Mouse (Mus musculus) adrenal gland, adult (tissue): Measurements from ENCODE around the gene 1500011B03Rik.
A peak's percentile ranks its signal among the peaks of the same experiment; 100 is the strongest.

Source experiments
- DNase-seq, 2 experiments: peaks; one replicate each; pipeline ENCODE4 v3.0.0; 2022 to 2023; ENCODE audit warnings: low spot score in 1 of 2; ENCODE audit not compliant: inconsistent age in 2 of 2

1500011B03Rik gene

DNA sequence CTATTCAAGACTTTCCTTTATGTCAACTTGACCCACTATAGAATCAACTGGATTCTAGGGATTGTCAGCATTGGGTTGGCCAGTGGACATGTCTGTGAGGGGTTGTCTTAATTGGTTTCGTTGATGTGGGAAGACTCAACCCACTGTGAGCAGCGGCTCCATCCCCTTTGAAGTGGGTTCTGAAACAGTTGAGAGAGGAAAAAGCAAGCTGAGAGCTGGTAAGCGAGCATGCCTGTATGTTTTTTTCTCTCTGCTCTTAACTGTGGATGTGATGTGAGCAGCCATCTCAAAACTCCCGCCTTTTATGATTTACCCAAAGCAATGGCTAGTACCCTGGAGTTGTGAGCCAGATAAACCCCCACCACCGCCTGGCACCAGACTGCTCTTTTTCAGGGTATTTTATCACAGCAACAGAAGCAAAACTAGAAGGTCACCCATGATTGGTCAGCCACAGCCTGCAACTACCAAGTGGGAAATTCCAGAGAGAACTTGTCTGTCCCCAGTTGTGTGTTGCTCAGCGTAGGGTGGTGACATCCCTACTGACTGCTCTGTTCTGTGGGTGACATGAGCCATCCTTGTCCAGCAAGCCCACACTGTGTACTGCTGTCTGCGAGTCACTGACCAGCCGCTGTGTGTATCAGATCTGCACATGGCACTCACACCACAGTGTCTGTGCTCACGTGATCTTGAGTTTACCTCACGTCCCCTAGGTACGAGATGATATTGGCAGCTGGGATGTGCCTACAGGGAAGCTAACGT lies 39.7 kb downstream of the 1500011B03Rik start:
- peak; percentile 42 to 72 for DNase-seq

GRCm38 (mm10) chr5:114782991-114783390 lies 40.3 kb downstream of the 1500011B03Rik start:
- no peak for DNase-seq

DNA sequence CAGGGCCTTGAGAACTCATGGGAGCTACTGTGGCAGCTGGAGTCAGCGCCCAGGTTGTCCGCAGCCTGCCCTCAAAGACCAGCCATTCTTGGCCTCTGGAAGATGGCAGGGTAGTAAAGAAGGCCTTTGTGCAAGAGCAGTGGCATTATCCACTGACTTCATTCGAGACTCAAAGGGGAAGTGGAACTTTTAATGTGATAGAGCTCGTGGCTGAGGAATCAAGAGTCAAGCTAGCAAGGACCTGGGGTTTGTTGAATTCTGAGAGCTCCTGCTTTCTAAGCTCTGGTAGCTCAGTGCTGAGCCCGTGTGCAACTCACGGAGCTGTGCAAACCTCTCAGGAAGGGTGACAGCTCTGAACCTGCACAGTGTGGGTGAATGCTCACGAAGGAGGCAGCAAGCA lies 42.4 kb downstream of the 1500011B03Rik start:
- no peak for DNase-seq

GRCm38 (mm10) chr5:114779956-114780489 lies 43.2 kb downstream of the 1500011B03Rik start:
- no peak for DNase-seq

- DNase-seq: no peak
These were observed 47.1 kb downstream of the 1500011B03Rik start for GRCm38 (mm10) chr5:114776174-114776573.

DNA sequence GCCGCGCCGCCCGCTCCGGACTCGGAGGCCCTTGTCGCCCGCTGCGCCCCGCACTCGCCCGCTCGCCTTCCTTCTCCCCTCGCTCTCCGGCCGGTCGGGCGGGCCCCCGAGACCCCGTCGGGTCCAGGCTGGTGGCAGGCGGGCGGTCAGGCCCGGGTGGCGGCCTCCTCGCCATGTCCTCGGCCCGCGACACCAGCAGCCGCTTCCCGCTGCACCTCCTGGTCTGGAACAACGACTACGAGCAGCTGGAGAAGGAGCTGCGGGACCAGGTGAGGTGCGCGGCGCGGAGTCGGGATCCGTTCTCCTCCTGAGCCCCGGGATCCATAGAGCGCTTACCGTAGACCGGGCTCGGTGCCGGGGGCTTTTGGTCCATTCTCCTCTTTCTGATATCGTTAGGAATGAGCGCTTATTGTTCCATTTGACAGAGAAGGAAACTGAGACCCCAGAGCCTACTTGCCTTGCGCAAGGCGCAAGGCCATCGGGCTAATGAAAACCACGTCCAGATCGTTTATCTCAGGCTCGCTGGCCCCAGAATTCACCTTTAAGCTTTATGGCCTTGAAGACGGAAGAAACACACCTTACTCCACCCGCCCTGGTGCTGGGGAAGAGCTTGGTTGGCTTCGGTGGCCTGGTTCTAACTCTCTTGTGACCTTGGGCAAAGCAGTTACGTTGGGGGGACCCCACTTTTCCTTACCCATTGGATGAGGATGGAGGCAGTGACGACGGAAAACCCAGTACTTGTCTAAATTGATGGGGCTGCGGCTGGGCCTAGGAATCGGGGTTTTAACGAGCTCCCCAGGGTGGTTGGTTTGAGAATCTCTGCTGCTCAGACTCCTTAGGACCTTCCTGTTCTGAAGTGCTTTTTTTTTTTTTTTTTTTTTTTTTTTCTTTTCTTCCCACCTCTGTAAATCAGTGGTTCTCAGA lies 48.0 kb downstream of the 1500011B03Rik start, which contains the start of gene Git2:
TSS of gene Git2 (minus strand) at position 462 of the 924 bp plus-strand sequence.
- peak in 1 of 2 experiments; percentile 81 for DNase-seq

DNA sequence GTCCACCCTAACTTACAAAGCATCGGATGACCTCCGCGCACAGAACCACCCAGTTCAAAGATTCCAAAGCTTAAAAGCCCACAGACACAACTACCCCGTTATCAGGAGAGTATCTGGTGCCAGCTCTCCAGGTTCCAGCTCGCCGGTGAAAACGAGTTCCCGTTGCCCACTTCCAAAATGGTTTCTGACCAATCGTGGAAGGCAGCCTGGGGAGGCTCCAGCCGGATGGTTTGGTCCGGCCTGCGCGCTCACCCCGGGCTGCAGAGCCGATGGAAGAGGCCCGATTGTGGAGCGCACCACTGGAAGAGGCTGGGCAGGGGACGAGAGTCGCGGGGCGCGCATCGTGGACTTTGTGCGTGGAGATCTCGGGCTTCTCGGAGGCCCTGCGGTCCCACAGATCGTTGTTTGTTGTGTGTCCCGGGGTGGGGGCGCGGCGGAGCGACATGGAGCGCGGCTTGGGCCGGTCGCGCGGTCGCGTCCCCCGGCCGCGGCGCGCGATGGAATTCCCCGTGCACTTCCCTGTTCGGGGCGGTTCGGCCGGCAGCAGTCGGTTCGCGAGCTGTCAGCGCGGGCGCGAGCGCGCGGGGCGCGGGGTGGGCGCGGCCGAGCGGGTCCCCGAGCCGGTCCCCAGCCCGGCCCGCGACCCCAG lies 48.7 kb downstream of the 1500011B03Rik start, which contains the start of gene Ankrd13a:
TSS of gene Ankrd13a (plus strand) at position 275 of the 649 bp plus-strand sequence.
- DNase-seq: peak; percentile 93 to 98

DNA sequence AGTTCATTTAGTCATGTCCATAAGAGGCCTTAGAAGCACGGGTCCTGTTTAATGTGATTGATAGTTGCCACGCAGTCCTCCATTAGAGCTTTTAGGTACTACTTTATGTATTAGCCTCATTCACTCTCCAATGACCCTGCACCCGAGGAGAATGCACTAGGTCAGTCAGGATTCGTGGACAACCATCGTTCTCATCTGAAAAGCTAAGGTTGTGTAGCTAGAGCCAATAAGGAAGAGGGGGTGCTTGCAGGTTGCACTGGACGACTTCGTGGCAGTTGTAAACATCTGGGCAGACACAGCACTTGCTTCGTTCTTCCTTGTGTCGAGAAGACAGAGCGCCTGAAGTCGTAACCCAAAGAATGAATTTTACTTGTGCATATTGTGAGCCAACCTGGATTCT lies 49.5 kb downstream of the 1500011B03Rik start:
- no peak for DNase-seq

DNA sequence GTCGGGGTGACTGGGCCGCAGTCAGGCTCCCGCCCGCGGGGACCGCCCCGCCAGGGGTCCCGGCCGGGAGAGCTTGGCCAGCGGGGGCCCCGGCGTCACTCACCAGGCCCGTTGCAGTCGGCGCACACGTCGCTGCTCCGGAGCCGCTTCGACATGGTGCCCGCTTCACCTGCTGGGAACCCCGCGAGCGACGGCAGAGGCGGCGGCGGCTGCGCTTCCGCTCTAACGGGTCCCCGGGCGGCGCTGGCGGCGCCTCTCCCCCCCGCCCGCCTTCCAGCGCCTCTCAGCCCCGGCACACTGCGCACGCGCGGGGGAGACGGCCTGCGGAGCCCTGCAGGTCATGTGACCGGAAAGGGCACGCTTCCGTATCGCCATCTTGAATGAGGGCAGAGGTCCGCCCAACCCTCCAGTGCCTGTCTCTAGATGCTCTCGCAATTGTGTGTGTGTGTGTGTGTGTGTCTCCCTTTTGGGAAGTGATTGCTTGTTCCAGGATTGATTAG lies 50.0 kb downstream of the 1500011B03Rik start:
- peak; percentile 98 for DNase-seq

GRCm38 (mm10) chr5:114772456-114773203 lies 50.6 kb downstream of the 1500011B03Rik start:
- peak; percentile 74 to 88 for DNase-seq

GRCm38 (mm10) chr5:114771796-114772195 lies 51.5 kb downstream of the 1500011B03Rik start:
- DNase-seq: peak in 1 of 2 experiments; percentile 48

GRCm38 (mm10) chr5:114769786-114770185 lies 53.5 kb downstream of the 1500011B03Rik start:
- no peak for DNase-seq

- DNase-seq: no peak
These were observed 56.1 kb downstream of the 1500011B03Rik start for GRCm38 (mm10) chr5:114767185-114767584.

GRCm38 (mm10) chr5:114766686-114767085 lies 56.6 kb downstream of the 1500011B03Rik start:
- no peak for DNase-seq

- DNase-seq: peak; percentile 55 to 70
These were observed 58.2 kb downstream of the 1500011B03Rik start for GRCm38 (mm10) chr5:114764812-114765735.

- DNase-seq: no peak
These were observed 61.3 kb downstream of the 1500011B03Rik start for GRCm38 (mm10) chr5:114761980-114762379.

DNA sequence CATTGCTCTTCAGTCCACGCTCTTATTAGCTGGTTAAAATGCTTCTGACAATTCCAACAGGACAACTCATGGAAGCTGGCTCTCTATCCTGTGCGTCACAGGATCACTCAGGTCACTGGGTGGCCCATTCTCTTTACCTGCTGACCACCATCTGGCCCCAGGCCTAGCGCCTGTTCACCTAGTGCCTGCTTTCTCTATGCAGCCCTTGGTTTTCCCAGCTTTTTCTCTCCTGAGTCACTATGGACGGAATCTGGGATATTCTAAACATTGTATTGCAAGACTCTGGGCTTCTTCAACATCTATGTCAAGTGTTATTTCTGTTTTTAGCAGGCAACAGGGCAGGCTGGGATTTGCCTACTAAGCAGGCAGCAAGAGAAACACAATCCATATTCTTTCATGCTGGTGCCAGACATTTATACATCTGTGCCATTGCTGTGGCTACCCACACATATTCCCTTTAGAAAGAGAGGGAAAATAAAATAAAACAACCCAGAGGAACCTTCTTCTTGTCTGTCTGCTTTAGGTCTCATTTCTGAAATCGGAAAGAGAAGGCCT lies 63.7 kb downstream of the 1500011B03Rik start:
- no peak for DNase-seq
